Mouse (Mus musculus): Measurements from ENCODE around the gene Gm14851. TPM values are rescaled to one million over a fixed set of nuclear protein-coding genes. Genes with fewer than 3 reads are reported as not detected.
"Not testable (repeated sequence)": the region's sequence is repeated elsewhere in the genome, so short reads cannot be mapped to it uniquely, and the experiment has no call there.

Gene Gm14851
- total RNA-seq (2021): not detected
- long read RNA-seq, experiment 1: 0 reads
- long read RNA-seq, experiment 2: 0 reads

DNA sequence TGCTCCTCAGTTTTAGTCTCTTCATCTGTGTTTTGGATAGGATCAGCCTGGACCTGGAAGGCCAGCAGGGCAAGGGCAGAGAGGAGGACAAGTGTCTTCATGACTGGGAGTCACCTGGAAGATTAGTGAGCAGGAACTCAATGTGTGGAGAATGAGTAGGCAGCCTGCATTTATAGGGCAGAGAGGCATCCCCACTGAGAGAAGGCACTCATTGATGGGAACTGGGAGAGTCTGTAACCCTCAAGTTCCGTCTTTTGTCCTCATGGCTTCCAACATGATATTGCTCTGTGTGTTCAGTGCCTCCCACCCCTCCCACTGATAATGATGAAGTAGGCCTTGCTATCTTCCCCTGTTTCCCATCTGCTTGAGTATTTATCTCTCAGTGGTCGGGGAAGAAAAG, at the start of gene Gm14851:
Gene Gm14851 (minus strand): TSS at position 101 of the 400 bp plus-strand sequence.
- H3K27ac ChIP-seq; H3K4me3 ChIP-seq; DNase-seq (ENCODE audit: extremely low spot score in 1 of 2, low spot score in 2 of 2); intact Hi-C loops (cut with DNase I): not testable (repeated sequence)

DNA sequence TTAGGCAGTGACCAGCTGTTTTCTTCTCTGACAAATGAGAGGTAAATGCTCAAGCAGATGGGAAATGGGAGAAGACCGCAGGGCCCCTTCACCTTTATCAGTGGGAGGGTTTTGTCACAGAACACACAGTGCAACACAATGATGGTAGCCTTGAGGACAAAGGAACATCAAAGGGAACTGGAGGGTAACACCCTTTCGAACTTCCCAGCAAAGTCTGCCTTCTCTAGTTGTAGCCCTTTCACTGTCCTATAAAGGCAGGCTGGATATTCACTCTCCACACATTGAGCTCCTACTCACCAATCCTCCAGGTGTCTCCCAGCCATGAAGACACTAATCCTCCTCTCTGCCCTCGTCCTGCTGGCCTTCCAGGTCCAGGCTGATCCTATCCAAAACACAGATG, 38.5 kb upstream of the Gm14851 start, which contains the start of gene Defa30:
Gene Defa30 (plus strand): TSS at position 301 of the 400 bp plus-strand sequence.
- intact Hi-C loops (cut with DNase I); DNase-seq (ENCODE audit: extremely low spot score in 1 of 2, low spot score in 2 of 2); H3K4me3 ChIP-seq; H3K27ac ChIP-seq: not testable (repeated sequence)

DNA sequence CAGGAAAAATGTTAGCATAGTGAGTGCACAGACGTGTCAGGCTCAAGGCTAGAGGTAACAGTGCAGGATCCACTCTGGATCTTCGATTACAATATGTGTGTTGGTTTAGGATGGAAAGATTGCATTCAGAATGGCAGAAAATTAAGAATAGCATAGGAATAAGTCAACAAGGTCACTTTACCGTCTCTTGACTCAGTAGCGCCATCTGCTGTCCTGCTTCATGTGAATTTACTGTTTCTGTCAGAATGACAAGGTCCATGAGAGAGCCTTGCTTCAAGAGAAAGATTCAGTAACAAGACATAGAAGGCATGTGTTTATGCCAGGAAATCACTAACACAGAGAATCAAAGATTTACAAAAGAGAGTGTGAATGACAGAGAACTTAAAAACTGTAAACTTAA, 2.7 kb downstream of the Gm14851 start:
- TF ChIP-seq CTCF (IDR thresholded peaks at IDR 0.05): no peak
- H3K4me3 ChIP-seq: no peak overlapping the region
- intact Hi-C loops (cut with DNase I): no loop called here
- H3K27ac ChIP-seq: no peak overlapping the region
- DNase-seq (ENCODE audit: extremely low spot score in 1 of 2, low spot score in 2 of 2): no peak

DNA sequence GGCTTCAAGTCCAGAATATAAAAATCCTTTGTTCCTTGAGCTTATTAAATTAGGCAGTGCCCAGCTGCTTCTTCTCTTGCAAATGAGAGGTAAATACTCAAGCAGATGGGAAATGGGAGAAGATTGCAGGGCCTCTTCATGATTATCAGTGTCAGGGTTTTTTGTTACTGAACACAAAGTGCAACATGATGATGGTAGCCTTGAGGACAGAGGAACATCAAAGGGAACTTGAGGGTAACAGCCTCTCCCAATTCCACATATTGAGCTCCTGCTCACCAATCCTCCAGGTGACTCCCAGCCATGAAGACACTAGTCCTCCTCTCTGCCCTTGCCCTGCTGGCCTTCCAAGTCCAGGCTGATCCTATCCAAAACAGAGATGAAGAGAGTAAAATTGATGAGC, 11.7 kb downstream of the Gm14851 start, which contains the start of gene Defa25:
Gene Defa25 (plus strand): TSS at position 301 of the 400 bp plus-strand sequence.
- intact Hi-C loops (cut with DNase I); H3K27ac ChIP-seq: not testable (repeated sequence)

DNA sequence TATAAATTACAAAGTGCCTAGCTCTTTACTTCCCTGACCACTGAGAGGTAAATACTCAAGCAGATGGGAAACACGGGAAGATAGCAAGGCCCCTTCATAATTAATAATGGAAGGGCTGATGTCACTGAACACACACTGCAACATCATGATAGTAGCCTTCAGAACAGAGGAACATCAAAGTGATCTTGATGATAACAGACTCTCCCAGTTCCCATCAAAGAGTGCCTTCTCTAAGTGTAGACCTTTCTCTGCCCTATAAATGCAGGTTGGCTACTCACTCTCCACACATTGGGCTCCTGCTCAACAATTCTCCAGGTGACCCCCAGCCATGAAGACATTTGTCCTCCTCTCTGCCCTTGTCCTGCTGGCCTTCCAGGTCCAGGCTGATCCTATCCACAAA, 31.1 kb downstream of the Gm14851 start, which contains the start of gene Defa35:
Gene Defa35 (plus strand): TSS at position 301 of the 400 bp plus-strand sequence.
- DNase-seq (ENCODE audit: extremely low spot score in 1 of 2, low spot score in 2 of 2); H3K4me3 ChIP-seq; intact Hi-C loops (cut with DNase I); H3K27ac ChIP-seq: not testable (repeated sequence)

More for the DNA sequence above, 11.7 kb downstream of the Gm14851 start, which contains the start of gene Defa25:
- DNase-seq (ENCODE audit: extremely low spot score in 1 of 2, low spot score in 2 of 2); H3K4me3 ChIP-seq: not testable (repeated sequence)

DNA sequence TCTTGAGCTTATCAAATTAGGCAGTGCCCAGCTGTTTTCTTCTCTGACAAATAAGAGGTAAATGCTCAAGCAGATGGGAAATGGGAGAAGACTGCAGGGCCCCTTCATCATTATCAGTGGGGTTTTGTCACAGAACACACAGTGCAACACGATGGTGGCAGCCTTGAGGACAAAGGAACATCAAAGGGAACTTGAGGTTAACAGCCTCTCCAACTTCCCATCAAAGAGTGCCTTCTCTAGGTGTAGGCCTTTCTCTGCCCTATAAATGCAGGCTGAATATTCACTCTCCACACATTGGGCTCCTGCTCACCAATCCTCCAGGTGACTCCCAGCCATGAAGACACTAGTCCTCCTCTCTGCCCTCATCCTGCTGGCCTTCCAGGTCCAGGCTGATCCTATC, 41.1 kb downstream of the Gm14851 start, which contains the start of gene Defa23:
Gene Defa23 (plus strand): TSS at position 301 of the 400 bp plus-strand sequence.
- H3K4me3 ChIP-seq; H3K27ac ChIP-seq; intact Hi-C loops (cut with DNase I); DNase-seq (ENCODE audit: extremely low spot score in 1 of 2, low spot score in 2 of 2): not testable (repeated sequence)

Other genes with a start within 250 kb of the Gm14851 start
- gene Defb33, start 203.4 kb downstream of the Gm14851 start, total RNA-seq (2021): not detected
- gene Gm15056, start 193.4 kb downstream of the Gm14851 start, total RNA-seq (2021): not detected
- gene Gm6040, start 174.0 kb downstream of the Gm14851 start, total RNA-seq (2021): not detected
- not detected for gene AY761185, start 151.3 kb downstream of the Gm14851 start, total RNA-seq (2021)
- gene Defa21, start 70.5 kb downstream of the Gm14851 start, total RNA-seq (2021): not detected
- gene Defa23, start 41.0 kb downstream of the Gm14851 start, total RNA-seq (2021): not detected
- not detected for gene Defa35, start 31.0 kb downstream of the Gm14851 start, total RNA-seq (2021)
- gene Defa25, start 11.6 kb downstream of the Gm14851 start, total RNA-seq (2021): not detected
- not detected for gene Defa30, start 38.6 kb upstream of the Gm14851 start, total RNA-seq (2021)
- gene Defa22, start 66.2 kb upstream of the Gm14851 start, total RNA-seq (2021): not detected
- not detected for gene Defa31, start 95.6 kb upstream of the Gm14851 start, total RNA-seq (2021)
- not detected for gene Gm15293, start 105.5 kb upstream of the Gm14851 start, total RNA-seq (2021)
- not detected for gene Gm15292, start 153.7 kb upstream of the Gm14851 start, total RNA-seq (2021)
- gene Defa27, start 219.5 kb upstream of the Gm14851 start, total RNA-seq (2021): not detected
- gene Defa29, start 231.0 kb upstream of the Gm14851 start, total RNA-seq (2021): not detected